Mouse (Mus musculus): ENCODE measurements around the gene Brms1.

Brms1 gene

GRCm38 (mm10) chr19:5040862-5041523 lies at the start of gene Brms1:
Gene Brms1, plus strand, starts transcription at chr19:5041354.
- peak; percentile 90 to 94 for DNase-seq

- no peak for DNase-seq
These were observed 48.8 kb upstream of the Brms1 start for GRCm38 (mm10) chr19:4992371-4992770.

GRCm38 (mm10) chr19:4992904-4993303 lies 48.2 kb upstream of the Brms1 start:
- DNase-seq = peak; percentile 91 to 95

- no peak for DNase-seq
These were observed 47.1 kb upstream of the Brms1 start for GRCm38 (mm10) chr19:4994043-4994442.

- peak; percentile 50 to 58 for DNase-seq
These were observed 41.6 kb upstream of the Brms1 start for GRCm38 (mm10) chr19:4999445-5000140.

- peak; percentile 91 for DNase-seq
These were observed 39.3 kb upstream of the Brms1 start for GRCm38 (mm10) chr19:5001666-5002406.

GRCm38 (mm10) chr19:5003644-5004043 lies 37.5 kb upstream of the Brms1 start:
- peak in 1 of 2 experiments; percentile 35 for DNase-seq

- no peak for DNase-seq
These were observed 36.2 kb upstream of the Brms1 start for GRCm38 (mm10) chr19:5004925-5005324.

GRCm38 (mm10) chr19:5013138-5013537 lies 28.0 kb upstream of the Brms1 start:
- no peak for DNase-seq

GRCm38 (mm10) chr19:5014961-5015398 lies 26.2 kb upstream of the Brms1 start:
- peak; percentile 48 to 67 for DNase-seq

- DNase-seq = no peak
These were observed 24.9 kb upstream of the Brms1 start for GRCm38 (mm10) chr19:5016221-5016742.

- peak; percentile 79 to 91 for DNase-seq
These were observed 24.4 kb upstream of the Brms1 start for GRCm38 (mm10) chr19:5016782-5017181.

- no peak for DNase-seq
These were observed 23.5 kb upstream of the Brms1 start for GRCm38 (mm10) chr19:5017611-5018010.

GRCm38 (mm10) chr19:5018191-5018590 lies 23.0 kb upstream of the Brms1 start:
- DNase-seq = no peak

GRCm38 (mm10) chr19:5021416-5021815 lies 19.7 kb upstream of the Brms1 start:
- DNase-seq = no peak

- DNase-seq = peak; percentile 93 to 94
These were observed 17.3 kb upstream of the Brms1 start, which contains the start of gene Slc29a2 for GRCm38 (mm10) chr19:5023621-5024479. Gene Slc29a2, plus strand, starts transcription at chr19:5023860.

GRCm38 (mm10) chr19:5026111-5026510 lies 15.0 kb upstream of the Brms1 start:
- DNase-seq = peak; percentile 30 to 55

- DNase-seq = no peak
These were observed 8.5 kb upstream of the Brms1 start for GRCm38 (mm10) chr19:5032686-5033085.

GRCm38 (mm10) chr19:5036577-5036976 lies 4.6 kb upstream of the Brms1 start:
- no peak for DNase-seq

GRCm38 (mm10) chr19:5037678-5038571 lies 3.2 kb upstream of the Brms1 start:
- DNase-seq = peak; percentile 95

GRCm38 (mm10) chr19:5038709-5039156 lies 2.4 kb upstream of the Brms1 start, which contains the start of the genes B4gat1 and AC124502.3:
Gene B4gat1, plus strand, starts transcription at chr19:5038826.
Gene AC124502.3, plus strand, starts transcription at chr19:5038891.
- peak; percentile 96 to 98 for DNase-seq

Measured in cerebellum, postnatal 25 days (tissue).